Mouse (Mus musculus): ENCODE measurements around the gene Sectm1a. TPM values are rescaled to one million over a fixed set of nuclear protein-coding genes. Genes with fewer than 3 reads are reported as not detected.
"Not testable (repeated sequence)": the region's sequence is repeated elsewhere in the genome, so short reads cannot be mapped to it uniquely, and the experiment has no call there.

Sectm1a gene
- total RNA-seq, 2 experiments from 2014 or later: 0.22 TPM; not detected in 1

DNA sequence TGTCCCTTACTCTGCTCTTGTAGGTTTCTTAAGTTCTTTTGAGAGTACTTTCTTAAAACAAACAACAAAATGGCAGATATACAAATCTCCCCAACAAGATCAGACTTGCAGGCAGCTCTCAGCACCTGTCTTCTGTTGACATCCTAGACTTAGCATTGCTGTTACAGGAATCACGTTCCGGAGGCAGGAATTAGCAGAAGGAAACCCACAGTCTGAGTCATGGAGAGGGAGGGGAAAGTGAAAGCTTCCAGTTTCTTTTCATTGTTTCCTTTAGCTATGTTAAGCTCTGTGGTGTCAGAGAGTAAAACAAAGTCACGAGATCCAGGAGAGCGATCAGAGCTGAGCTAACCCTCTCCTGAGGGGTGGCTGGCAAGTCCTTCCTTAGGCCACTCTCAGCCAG, 9.9 kb upstream of the Sectm1a start:
- DNase-seq (ENCODE audit: low spot score in 2 of 2): no peak

- DNase-seq (ENCODE audit: low spot score in 2 of 2): no peak
Measured at GRCm38 (mm10) chr11:121089756-121090546, 8.9 kb upstream of the Sectm1a start.

GRCm38 (mm10) chr11:121088997-121089396, 8.0 kb upstream of the Sectm1a start:
- DNase-seq (ENCODE audit: low spot score in 2 of 2): no peak

GRCm38 (mm10) chr11:121086296-121086695, 5.3 kb upstream of the Sectm1a start:
- DNase-seq (ENCODE audit: low spot score in 2 of 2): no peak

DNA sequence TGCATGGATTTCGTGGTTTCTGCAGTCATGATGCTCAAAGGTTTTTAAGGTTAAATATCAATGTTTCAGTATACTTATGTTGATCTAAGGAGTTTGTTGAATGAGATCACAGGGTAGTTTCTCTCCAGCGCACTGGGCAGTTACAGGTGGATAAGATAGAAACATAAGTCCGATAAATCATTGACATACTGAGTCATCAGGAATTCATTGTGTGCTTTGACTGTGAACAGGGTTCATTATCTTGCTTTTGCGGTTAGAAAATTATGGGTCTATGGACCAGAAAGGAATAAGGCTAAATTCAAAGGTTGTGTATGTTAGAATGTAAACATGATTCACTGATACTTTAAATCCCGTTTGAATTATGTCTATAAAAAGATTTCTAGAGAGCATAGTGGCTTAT, 4.2 kb upstream of the Sectm1a start:
- no peak for DNase-seq (ENCODE audit: low spot score in 2 of 2)

DNA sequence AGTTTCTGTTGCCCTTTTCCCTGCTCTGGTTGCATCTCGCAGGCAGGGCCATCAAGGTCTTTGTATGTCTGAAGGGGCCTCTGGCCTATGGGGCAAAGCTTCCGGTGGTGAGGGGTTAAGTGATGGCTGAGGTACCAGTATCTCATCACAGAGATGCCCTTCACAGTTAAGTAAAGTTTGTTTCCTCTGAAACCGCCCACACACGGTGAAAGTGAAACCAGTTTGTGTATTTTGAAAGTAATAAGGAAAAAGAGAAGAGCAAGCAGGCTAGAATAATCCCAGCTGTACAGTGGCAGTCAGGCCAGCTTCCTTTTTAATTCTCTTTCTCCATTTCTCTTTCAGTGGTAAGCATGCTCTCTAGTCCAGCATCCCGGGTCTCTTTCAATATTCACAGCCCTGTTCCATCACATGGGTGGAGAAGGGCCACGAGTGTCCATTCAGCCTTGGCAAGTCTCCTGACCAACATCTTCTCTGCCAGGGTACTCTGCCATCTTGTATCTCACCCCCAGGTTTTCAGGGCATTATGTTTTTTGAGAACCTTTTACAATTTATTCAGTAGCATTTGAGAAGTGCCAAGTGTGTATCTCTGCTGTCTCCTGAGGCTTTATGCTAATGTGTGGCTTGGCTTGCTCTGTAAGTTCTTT, 2.0 kb upstream of the Sectm1a start:
- DNase-seq (ENCODE audit: low spot score in 2 of 2): no peak

- no peak for DNase-seq (ENCODE audit: low spot score in 2 of 2)
Measured at GRCm38 (mm10) chr11:121082250-121082649, 1.2 kb upstream of the Sectm1a start.

DNA sequence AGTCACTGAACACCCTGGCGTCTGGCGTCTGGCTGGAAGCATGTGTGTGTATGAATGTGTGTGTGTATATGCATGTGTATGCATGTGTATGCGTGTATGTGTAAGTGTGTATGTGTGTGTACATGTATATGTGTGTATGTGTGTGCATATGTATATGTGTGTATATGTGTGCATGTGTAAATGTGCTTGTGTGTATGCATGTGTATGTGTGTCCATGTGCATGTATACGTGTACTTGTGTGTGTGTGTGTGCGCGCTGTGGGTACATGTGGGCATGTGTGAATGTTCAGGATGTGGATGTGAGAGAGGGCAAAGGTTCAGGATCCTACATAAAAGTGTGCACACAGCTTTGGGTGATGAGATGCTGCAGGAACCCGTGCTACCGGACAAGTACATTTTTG, 690 bp downstream of the Sectm1a start:
- no peak for DNase-seq (ENCODE audit: low spot score in 2 of 2)

GRCm38 (mm10) chr11:121075655-121076054, 5.4 kb downstream of the Sectm1a start:
- DNase-seq (ENCODE audit: low spot score in 2 of 2): no peak

GRCm38 (mm10) chr11:121069662-121070061, 11.4 kb downstream of the Sectm1a start:
- DNase-seq (ENCODE audit: low spot score in 2 of 2): not testable (repeated sequence)

- no peak for DNase-seq (ENCODE audit: low spot score in 2 of 2)
Measured at GRCm38 (mm10) chr11:121067895-121068294, 13.1 kb downstream of the Sectm1a start.

GRCm38 (mm10) chr11:121064197-121064596, 16.8 kb downstream of the Sectm1a start:
- no peak for DNase-seq (ENCODE audit: low spot score in 2 of 2)

DNA sequence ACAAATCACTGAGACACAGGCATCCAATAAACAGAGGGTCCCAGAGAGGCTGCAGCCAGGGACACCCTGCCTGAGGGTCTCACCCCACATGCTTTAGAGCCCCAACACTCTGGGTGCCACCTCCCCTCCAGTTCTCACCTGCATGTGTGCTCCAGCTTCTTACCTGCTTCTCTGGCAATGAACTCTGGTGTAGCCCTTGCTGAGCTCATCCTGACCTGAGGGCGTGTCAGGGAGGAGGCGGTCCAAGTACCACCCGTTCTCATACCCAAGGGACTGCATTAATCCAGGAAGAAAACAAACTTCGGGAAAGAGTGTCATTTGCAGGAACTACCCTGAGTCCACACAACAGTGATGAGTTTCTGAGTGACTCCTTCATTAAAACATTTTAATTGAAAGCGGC, 17.6 kb downstream of the Sectm1a start, which contains the start of gene Sectm1b:
Gene Sectm1b (minus strand): TSS at position 191 of the 400 bp plus-strand sequence.
- no peak for DNase-seq (ENCODE audit: low spot score in 2 of 2)

DNA sequence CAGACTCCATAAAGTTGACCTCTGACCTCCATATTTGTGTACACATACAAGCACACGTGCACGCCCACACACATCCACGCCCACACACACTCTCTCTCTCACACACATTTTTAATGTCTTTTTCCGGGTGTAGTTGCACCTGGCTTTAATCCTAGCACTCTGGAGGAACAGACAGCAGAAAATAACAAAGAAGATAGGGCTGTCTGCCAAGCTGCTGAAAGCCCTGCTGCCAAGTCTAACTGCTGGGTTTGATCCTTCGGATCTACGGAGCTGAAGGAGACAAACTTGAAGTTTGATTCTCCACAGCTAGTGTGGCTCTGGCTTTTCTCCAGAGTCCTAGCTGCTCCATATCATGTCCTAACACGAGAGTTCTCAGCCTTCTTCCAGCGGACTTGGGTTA, 19.4 kb downstream of the Sectm1a start:
- DNase-seq (ENCODE audit: low spot score in 2 of 2): no peak

DNA sequence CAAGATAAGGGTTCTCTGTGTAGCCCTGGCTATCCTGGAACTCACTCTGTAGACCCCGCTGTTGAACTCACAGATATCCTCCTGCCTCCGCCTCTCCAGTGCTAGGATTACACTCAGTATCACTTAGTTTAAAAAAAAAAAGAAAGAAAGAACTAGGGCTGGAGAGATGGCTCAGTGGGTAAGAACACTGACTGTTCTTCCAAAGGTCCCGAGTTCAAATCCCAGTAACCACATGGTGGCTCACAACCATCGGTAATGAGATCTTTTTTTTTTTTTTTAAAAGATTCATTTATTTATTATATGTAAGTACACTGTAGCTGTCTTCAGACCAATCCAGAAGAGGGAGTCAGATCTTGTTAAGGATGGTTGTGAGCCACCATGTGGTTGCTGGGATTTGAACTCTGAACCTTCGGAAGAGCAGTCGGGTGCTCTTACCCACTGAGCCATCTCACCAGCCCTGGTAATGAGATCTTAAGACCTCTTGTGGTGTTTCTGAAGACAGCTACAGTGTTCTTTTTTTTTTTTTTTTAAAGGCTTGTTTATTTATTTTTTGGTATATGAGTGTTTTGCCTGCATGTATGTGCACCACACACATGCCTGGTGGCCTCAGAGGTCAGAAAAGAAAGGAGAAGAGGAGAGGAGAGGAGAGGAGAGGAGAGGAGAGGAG, 20.5 kb downstream of the Sectm1a start:
- DNase-seq (ENCODE audit: low spot score in 2 of 2): not testable (repeated sequence)

DNA sequence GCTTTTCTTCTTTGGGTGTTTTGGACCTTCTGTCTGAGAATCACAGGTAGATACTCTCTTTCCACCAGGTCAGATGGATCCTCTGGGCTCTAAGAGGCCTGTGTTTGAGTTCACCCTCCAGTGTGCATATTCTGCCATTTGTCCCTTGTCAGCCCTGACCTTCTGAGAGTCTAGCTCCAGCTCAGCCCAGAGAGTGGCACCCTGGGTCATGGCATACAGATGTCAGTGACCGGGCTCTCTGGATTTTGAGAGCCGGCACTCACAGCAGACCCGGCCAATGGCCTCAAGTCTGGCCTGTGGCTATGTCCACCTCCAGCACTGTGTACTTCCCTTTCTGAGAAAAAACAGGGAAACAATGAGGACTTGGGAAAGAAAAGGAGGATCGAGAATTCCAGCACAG, 21.5 kb downstream of the Sectm1a start:
- no peak for DNase-seq (ENCODE audit: low spot score in 2 of 2)

- DNase-seq (ENCODE audit: low spot score in 2 of 2): no peak
Measured at GRCm38 (mm10) chr11:121058956-121059355, 22.1 kb downstream of the Sectm1a start.

GRCm38 (mm10) chr11:121058122-121058521, 22.9 kb downstream of the Sectm1a start:
- no peak for DNase-seq (ENCODE audit: low spot score in 2 of 2)

DNA sequence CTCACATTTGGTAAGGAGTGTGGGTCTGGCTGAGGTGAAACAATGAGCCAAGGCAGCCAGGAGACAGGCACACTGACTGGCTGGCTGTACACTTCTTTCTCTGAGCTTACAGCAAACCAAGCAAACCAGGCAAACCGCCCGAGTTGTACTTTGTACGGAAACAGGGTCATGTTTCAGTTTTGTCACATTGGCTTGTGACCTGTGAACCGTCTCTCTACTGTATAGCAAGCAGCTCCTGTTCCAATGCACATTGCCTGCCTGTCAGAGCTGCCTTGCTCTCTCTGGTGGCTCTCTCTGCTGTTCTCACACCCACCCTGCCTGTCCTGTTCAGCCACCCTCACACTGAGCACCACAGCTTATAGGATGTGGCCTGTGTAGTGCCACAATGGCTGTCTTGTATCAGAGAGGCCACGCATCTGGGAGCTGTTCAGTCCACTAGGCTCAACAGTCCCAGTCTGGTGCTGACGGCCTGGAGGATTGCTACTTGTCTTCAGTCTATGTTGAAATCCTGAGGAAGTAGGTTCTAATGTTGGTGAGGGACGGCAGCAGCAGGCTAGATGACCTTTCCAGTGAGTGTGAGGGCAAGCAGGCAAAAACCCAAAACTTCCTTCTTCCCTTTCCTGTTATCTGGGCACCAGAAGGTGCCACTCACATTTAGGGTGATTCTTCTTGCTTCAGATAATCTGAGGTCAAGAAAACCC, 24.3 kb downstream of the Sectm1a start:
- DNase-seq (ENCODE audit: low spot score in 2 of 2): no peak

GRCm38 (mm10) chr11:121053536-121053935, 27.5 kb downstream of the Sectm1a start:
- DNase-seq (ENCODE audit: low spot score in 2 of 2): peak; percentile 44 to 50

DNA sequence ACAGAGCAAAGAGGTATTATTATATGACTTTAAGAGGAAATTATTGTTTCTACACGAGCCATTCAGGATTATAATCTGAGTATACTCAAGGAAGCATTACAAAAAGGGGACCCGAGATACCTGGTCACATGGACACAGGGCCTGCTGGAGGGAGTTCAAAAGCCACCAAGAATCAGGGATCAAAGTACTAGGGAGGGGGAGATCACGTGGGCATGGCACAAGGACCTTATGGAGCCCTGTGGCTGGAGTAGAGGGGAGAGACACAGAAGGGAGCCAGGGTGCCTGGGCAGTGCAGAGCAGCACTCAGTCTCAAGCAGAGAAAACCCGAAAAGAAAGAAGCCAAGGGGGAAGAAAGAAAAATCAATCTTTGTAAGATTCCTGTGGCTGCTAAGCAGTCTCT, 28.6 kb downstream of the Sectm1a start:
- no peak for DNase-seq (ENCODE audit: low spot score in 2 of 2)

Data from adrenal gland, postnatal 4 days (tissue).